Mouse (Mus musculus) gastrocnemius, postnatal 10 days (tissue): ENCODE data around the gene Hook2. TPM values are rescaled to one million over a fixed set of nuclear protein-coding genes. Genes with fewer than 3 reads are reported as not detected.
A peak's percentile ranks its signal among the peaks of the same experiment; 100 is the strongest.

Source experiments
- DNase-seq: peaks from one replicate; pipeline ENCODE4 v3.0.0; 2021; ENCODE audit warnings: mixed read lengths
- long read RNA-seq, 2 experiments: library from polyadenylated mRNA; stranded (forward); transcript quantifications; one replicate each; pipeline ENCODE4 v2.0.0; 2021
- total RNA-seq, 2 experiments: library from RNA; stranded (reverse); gene quantifications; 2 replicates each; pipeline ENCODE4 v1.2.3; 2021

The Hook2 gene
- 1 to 10 TPM; 2.3 to 2.7 TPM for total RNA-seq
- long read RNA-seq, experiment 1, partial matches to known transcripts: 0 of 4 reads
- long read RNA-seq, experiment 1, other reads (novel, unspliced or antisense): 1 of 4 reads
- long read RNA-seq, experiment 2, partial matches to known transcripts: 1 of 6 reads
- long read RNA-seq, experiment 2, other reads (novel, unspliced or antisense): 3 of 6 reads

DNA sequence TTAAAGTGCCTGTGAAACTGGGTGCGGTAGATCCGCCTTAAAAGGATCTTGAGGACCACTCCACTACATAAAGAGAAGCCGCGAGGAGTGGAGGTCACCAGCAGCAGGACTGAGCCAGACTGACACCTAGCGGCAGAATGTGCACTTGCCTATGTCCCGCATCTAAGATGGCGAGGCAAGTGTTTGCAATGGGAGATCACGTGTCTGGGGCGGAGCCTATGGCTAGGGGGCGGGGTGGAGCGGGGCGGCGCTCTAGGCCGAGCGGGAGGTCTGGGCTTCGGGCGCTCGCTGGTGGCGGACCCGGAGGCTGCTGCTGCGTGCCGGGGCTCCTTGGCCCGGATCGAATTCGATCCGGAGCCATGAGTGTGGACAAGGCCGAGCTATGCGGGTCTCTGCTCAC, at the start of gene Hook2:
Gene Hook2 (plus strand): TSS at position 255 of the 400 bp plus-strand sequence.
- peak; percentile 95 for DNase-seq

DNA sequence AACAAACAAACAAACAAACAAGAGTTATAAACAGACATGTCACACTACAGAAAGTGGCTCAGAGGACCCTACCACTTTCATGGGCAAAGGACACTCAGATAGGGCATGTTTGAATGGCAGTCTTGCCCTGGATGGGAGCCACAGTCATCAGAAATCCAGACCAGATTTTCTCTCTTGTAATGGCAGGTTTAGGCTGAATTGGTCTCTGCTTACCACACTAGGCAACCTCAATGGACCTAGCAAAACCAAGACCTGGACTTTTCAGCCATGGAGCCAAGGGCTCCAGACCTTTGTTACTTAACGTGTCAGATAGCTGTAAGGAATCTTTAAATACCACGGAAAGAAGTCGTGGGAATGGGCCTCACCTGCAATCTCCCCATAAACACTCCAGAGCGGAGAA, 46.7 kb upstream of the Hook2 start:
- DNase-seq: no peak

DNA sequence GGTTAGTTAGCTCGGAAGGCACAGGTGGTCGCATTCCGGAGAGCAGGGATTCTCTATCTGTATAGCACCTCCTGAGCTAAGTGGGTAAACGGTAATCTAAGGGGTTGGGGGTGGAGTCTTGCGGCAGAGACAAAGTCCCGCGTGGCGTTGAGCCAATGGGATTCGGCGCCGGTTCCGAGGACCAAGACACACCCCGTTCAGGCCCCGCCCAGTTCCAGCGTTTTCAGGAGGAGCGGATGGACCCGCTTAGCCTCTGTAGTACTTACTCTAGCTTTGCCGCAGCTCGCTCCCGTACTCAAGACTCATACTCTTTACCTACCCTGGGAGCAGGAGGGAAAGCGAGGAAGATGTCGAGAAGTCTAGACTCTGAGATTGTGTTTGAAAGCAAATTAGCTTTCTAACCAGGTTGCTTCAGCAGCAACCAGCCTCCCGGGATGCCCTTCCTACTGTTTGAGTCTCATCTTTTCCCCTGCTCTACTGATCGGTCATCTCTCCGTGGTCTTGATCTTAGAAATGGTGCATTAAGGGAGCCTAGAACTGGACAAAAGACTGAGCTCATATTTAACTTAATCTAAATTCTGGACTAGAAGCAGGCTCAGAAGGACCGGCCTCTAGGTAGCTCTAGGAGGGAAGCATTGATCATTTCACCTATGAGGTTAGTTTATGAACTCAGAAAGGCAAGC, 45.8 kb upstream of the Hook2 start:
- DNase-seq: no peak

DNA sequence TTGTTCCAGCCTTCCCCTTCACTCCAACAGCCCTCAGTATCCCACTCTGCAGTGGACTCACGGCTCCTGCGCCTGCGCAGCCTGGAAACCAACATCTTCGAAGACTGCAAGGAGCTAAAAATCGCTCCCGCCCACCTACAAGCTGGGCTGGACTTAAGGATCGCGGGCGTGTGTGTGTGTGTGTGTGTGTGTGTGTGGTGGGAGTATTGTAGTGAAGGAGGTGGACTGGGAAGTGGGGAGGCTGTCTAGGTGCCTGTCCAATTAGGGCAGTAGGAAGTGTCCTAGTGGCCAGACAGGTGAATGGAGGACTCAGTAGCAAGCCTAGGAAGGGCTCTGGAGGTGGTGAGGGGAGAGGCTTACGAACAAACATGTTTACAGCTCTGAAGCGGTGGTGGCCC, 45.2 kb upstream of the Hook2 start:
- DNase-seq: no peak

DNA sequence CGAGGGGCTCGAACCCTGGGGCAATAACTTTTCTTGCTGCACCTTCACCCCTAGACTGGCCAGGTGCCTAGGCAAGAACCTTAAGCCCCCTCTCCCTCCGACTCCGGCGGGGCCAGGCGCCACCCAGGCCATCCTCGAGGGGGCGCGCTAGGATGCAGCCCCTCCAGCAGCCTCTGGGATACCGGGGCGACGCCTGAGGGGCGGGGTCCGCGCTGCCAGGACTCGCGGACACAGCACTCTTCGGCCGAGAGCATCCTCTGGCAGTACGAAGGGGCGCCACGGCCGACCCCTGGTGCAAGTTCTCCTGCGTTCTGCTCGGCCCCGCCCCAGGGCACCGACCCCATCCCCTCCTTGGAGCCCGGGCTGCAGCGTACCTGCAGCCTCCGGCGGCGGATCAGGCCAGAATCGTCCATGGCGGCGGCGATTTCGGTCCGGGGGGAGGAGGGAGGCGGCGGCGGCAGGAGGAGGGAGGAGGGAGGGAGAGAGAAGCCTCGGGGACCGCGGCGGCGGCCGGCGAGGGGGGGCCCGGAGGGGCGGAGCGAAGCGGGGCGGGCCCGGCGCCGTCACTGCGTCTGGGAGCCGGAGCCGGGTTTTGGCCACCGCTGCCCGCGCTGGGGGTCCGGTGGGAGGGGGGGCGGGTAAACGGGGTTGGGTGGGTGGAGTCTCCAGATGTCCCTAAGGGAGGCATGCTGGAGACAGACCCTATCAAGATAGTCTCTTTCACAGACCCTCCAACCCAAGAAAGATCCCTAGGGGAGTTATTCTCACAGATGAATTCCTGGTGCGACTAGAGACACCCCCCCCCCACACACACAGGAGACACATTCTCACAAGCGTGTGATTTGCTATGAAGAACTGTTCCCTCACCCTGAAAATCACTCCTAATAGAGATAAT, 44.5 kb upstream of the Hook2 start:
- no peak for DNase-seq

DNA sequence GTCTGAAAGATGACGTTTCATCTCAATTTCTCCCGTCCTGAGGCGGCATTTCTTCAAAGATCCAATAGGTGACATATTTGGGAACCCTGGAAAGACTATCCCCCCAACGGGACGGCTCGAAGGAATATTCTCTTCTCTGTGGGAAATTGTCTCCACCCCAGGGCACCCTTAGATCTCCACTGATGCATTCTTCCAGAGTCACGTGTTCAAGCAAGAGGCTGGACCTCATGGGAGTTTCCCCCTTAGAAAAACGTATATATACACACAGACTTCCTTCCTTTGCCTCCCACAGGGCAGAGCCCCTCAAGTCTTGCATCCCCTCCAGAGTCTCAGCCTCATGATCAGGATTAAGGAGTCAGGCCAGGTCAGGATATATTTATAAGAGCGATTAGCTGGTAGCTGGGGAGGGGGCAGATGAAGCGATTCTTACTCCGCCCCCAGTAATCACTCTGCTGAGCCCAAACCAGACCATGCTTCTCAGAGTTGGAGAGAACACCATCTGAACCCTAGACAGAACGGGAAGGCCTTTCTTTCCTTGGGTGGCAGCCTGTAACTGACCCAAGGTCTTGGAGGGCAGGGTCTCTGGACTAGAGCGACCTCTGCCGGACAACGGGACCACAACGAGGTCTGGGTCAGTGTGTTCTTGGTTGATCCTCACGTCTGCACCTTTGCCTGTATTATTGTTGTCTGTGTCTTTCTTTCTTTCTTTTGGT, 43.7 kb upstream of the Hook2 start, which contains the start of gene Rtbdn:
Gene Rtbdn (plus strand): TSS at position 464 of the 713 bp plus-strand sequence.
- no peak for DNase-seq

DNA sequence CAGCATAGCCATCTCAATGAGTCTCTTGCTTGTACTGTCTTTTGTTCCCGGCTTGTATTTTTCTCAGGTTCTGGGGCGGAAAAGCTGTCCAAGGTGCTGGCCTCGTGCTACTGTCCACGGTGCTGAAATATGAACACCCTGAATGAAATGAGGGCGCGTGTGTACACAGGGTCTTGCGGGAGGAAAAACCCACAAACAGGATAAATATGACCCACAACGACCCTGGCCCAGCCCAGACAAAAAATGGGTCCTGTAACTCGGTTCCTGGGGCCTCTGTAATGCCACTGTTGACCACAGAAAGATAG, 43.2 kb upstream of the Hook2 start:
- peak; percentile 31 for DNase-seq

DNA sequence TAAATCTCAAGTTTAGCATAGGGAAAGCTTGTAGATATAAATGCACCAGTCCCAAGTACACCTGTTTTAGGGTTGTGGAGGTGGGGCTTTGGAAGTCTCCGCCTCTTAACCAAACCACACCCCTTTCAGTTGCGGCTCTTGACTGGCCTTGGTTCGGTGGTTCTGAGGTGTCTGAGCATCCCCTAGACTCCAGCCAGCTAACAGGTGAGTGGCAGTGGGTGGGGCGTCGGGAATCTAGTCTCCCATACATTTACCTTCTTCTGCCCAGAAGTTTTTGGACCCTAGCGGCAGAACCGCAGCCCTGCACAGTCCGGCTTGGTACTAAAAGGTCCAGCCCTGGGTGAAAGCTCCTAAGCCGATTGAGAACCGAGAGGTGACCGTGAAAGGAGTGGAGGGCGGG, 40.6 kb upstream of the Hook2 start:
- no peak for DNase-seq

DNA sequence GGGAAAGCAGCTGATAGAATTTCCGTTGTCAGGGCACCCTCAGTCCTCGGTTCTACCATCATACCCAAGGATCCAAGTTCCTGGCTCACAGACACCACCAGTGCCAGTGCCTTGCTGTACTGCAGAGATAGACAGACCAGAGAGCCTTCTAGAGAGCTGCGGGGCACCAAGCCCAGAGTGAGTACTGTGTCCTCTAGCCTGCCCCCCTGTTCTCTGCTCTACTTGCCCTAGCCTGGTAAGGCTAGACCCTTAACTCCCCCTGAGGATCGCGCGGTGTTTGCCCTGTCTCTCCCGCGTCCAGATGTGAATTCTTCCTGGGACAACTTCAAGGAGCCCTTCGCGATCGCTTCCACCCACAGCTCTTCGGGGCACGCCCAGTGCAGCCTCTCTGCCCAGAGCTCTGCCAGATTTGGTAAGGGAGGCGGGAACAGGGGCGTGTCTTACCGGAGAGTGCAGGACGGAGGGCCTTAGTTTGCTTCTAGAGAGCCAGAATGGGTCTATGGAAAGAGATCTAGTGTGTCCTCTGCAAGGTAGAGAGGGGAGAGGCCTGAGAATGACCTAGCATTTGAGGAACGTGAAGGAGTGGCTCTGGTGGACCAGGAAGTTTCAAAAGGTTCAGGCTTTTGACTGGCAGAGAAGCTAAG, 37.7 kb upstream of the Hook2 start:
- DNase-seq: peak; percentile 29

DNA sequence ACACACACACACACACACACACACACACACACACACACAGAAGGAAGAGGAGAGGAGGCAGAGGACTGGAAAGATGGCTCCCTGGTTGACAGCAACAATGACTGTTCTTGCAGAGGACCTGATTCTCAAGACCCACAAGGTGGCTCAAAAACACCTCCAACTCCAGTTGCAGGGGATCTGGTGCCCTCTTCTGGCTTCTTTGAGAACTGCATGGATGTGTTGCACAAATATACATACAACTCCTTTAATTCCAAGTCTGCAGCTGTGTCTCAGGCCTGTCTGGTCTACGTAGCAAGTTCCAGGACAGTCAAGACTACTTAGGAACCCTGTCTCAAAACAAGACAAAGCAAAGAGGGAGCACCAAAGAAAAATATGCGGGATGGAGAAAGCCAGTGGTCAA, 33.6 kb upstream of the Hook2 start:
- peak; percentile 62 for DNase-seq

DNA sequence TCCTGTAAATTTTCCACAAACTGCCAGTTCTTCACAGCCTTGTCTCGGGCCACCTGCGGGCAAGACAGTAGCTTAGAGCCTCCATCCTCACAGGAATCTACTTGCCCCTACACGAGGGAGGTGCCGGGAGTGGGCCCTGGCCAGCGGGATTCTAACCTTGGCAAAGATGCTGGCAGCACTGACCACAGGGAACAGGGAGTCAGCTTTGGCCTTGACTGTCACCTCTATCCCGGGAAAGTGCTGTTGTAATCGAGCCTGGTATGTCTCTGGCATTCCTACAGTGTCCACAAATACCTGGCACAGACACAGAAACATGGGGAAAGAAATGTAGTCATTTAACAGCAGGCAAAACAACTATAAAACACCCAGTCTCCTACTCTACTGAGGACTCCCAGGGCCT, 30.6 kb upstream of the Hook2 start:
- DNase-seq: no peak

DNA sequence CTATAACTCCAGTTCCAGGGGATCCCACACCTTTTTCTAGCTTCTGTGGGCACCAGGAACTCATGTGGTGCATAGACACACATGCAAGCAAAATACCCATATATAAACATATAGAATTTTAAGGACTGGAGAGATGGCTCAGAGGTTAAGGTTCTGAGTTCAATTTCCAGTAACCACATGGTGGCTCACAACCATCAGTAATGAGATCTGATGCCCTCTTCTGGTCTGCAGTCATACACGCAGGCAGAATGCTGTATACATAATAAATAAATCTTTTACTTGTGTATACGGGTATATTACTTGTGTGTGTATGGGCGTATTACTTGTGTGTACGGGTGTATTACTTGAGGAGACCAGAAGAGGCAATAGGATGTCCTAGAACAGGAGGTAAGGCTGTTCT, 26.5 kb upstream of the Hook2 start:
- DNase-seq: no peak

DNA sequence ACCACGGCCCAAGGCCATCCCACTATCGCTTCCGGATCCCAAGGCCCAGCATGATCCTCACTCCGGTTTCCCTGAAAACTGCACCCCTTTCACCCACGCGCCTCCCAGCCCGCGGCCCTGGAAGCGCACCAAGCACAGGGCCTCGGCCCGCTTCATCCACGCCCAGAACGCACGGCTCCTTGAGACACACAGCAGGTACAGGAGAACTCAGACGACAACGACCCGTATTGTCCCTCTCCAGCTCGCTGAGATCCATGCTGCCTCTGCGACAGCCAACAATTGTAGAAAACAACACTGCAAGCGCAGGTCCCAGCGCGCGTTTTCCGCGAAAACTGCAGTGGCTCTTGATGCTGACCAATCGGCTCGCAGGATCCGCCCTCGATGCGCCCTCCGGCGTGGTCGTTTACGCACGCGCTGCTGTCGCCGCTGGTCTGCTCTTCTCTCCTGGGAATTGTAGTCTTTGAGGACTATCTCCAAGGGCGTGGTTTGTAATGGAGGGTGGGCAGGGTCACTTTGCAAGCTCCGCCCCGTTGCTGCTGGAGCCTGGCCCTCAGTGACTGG, 24.6 kb upstream of the Hook2 start:
- peak; percentile 83 for DNase-seq

DNA sequence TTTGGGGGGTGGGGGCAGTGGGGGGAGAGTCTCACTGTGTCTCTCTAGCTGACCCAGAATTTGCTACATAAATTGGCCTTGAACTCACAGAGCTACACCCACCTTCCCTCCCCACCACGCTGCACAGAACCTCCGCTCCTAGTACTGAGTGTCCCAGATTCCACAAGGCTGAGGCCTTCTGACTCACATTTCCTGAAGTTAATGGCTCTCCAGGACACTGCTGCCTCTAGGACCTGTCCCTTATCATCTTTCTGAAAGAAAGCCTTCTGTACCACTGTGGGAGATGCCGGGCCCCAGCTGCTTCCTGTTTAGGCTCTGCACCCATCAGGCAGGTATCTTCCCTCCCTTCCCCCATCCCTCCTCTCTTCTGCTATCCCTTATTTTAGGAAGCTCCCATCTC, 23.8 kb upstream of the Hook2 start:
- no peak for DNase-seq

DNA sequence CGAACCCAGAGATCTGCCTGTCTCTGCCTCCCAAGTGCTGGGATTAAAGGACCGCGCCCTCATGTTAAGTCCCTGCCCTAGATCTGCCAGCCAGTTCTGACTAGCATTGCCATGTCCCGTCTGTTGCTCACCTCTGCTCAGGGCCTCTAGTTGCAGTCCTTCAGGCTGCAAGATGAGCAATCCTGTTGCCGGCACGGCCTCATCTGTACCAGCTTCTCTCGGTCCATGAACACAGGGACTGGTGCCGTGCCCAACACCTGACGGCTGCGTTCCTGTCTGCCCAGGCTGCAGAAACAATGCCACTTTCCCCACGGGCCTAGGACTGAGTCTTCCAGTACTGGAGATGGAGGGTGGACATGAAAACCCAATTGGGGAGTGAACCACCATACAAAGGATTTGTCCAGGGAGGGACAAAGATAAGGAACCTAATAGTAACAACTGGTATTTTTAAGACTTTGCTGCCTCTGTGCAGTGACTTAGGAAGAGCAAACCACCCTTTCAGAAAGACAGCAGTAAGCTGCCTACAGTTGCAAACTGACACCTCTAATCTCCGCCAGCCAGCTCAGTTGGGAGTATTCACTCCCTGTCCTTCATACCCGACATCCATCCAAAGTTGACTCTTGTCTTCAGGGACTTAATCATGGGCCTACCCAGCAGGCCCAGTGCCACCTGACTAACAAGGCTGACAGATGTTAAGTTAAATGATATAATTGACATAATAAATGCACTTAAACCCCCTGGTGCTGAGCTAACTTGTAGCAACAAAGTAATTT, 22.7 kb upstream of the Hook2 start:
- no peak for DNase-seq

DNA sequence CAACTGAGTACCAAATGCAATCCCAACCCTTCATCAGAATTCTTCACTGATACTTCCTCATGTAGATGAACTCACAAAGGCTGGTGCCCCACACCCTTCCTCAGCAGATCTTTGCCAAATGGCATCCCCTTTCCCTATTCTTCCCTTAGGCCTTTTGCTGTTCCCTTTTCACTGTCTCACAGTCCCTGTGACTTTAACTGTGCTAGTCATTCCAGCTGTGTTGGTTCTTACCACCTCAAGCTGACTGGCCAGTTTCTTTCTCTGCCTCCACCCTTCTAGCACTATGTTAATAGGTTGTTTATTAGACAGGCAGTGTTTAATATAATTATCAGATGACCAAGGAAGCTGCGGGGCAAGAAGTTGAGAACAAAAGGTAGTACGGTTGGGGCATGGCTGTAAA, 21.8 kb upstream of the Hook2 start:
- no peak for DNase-seq

DNA sequence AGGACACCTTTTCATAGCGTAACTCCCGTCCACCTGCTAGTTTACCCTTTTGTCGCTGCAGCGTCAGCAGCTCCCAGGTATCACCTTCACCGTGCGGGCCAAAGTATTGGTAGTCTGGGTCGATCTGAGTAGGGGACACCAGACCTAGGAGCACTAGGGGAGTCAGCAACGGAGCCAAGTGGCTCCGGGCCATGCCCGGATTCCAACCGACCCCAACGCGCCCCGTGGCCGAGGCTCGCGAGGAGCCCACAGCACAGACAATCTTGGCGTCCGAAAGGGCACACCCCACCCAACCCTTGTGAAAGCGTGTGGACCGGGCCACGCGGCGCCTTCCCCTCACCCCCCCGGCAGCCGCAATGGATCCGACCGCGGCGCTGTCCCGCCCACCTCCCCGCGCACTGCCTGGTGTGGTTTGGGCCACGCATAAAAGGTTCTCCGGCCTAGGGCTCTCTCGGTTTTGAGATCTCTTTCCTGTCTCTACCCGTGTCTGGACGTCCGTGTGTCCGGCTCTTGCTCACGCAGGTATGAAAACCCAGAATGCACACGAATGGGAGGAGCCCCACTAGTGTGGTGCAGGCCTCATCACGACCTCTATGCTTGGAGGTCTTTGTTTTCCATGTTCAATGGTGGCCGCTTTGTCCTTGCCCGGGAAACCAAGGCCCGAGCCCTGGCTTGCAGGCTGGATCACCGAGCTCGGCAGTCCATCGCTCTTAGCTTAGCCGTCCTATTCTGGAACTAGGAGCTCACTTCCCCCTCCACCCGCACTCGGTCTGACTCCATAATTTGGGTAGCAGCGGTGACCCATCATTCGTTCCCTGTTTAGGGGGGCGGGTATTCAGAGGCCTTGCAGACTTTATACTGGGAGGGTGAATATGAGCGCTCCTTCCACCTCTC, 20.9 kb upstream of the Hook2 start, which contains the start of the genes Gm49661, Prdx2 and Rnaseh2a:
Gene Gm49661 (minus strand): TSS at position 193 of the 894 bp plus-strand sequence.
Gene Prdx2 (plus strand): TSS at position 347 of the 894 bp plus-strand sequence.
Gene Rnaseh2a (minus strand): TSS at position 527 of the 894 bp plus-strand sequence.
- peak; percentile 76 for DNase-seq

DNA sequence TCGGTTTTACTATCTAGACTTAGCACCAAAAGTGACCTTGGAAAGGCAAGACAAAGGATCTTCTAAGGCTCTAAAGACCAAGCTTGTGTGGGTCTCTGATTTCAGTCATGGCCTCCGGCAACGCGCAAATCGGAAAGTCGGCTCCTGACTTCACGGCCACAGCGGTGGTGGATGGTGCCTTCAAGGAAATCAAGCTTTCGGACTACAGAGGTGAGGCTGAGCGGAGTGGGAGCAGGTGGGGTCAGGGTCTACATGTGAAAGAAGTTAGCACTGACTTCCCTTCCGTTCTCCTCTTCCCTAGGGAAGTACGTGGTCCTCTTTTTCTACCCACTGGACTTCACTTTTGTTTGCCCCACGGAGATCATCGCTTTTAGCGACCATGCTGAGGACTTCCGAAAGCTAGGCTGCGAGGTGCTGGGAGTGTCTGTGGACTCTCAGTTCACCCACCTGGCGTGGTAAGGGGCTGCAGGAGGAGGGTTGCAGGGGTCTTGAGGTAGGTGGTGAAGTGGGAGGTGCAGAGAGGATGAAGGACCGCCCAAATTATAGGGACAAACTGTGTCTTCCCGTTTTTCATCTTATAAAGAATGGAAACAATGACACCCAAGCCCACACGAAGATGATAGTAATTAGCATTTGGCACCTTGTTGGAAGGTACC, 20.1 kb upstream of the Hook2 start:
- no peak for DNase-seq

DNA sequence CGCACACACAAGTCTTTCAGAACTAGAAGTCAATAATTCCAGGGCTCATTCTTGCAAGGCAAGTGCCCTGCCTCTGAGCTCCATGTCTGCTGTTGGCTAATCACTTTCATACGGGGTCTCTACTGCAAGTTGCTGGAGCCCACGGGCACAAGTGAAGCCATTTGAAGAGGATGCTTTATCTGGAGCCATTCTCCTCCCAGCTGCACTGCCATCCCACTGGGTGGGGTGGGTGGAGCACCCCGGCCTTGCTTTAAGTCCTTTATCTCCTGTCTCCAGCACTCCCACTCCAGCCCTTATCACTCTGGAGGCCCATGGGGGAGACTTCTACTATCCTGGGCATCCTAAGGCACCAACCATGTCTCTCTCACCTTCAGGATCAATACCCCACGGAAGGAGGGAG, 19.5 kb upstream of the Hook2 start:
- no peak for DNase-seq
